Mouse (Mus musculus): ENCODE data around the gene Rbp1. TPM values are rescaled to one million over a fixed set of nuclear protein-coding genes. Genes with fewer than 3 reads are reported as not detected.
A peak's percentile ranks its signal among the peaks of the same experiment; 100 is the strongest.

Rbp1 gene
- polyA plus RNA-seq, 1 experiment from 2014 or later = 46.6 TPM

DNA sequence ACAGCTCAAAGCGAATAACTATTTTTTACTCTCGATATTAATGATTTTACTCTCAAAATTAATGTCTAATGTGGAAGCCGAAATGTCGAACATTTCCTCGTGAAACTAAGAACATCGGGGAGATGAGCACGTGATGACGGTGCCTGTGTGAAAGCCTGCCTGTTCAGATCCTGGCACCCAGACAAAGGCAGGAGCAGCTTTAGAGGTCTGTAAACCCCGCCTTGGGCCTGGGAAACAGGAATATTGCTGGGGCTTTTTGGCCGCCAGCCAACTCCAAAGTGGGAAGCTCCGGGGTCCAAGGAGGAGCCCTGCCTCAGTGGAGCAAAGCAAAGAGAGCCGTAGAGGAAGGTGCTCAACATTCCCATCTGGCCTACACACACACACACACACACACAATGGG lies 15.0 kb upstream of the Rbp1 start:
- no peaks in the 10 kb centered on the region for H3K9me3 ChIP-seq
- H3K27me3 ChIP-seq (ENCODE audit: insufficient read depth, poor library complexity, severe bottlenecking) = no peaks in the 10 kb centered on the region
- H3K36me3 ChIP-seq = no peaks in the 10 kb centered on the region
- no peak for DNase-seq (ENCODE audit: low spot score)
- WGBS = 88% methylated on average over 12 of the region's 12 CpGs
- peaks cover 3% of the 10 kb centered on the region; the same call in 1 of the 2 replicates for H3K4me1 ChIP-seq
- H3K4me3 ChIP-seq = no peak overlapping the region
- no peak overlapping the region for H3K27ac ChIP-seq

DNA sequence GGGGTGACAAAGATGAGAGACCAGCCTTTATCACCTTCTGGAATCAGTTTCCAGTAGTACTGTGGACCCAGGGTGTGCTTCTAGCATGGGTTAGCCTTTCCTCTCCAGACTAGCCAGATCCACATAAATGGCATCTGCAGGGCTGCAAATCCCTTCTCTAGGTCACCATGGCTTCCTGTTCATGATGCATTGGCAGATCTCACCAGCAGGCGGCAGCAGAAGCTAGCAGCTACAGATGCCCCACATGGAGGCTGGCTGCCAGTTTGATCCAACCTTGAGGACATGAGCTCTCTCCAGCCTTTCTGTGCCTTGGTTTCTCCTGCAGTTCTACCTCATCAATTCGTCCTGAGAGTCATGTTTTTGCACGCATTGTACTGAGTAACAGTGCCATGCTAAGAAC lies 13.6 kb upstream of the Rbp1 start:
- Histone ChIP-seq H3K9me3 (no peaks in the 10 kb centered on the region), H3K4me3 (no peak overlapping the region), H3K4me1 (peaks cover 3% of the 10 kb centered on the region; the same call in 1 of the 2 replicates), H3K27ac (no peak overlapping the region), H3K27me3 (ENCODE audit: insufficient read depth, poor library complexity, severe bottlenecking) (no peaks in the 10 kb centered on the region), H3K36me3 (no peaks in the 10 kb centered on the region)
- WGBS = 24% methylated on average over 3 of the region's 3 CpGs
- DNase-seq (ENCODE audit: low spot score) = peak; percentile 84

DNA sequence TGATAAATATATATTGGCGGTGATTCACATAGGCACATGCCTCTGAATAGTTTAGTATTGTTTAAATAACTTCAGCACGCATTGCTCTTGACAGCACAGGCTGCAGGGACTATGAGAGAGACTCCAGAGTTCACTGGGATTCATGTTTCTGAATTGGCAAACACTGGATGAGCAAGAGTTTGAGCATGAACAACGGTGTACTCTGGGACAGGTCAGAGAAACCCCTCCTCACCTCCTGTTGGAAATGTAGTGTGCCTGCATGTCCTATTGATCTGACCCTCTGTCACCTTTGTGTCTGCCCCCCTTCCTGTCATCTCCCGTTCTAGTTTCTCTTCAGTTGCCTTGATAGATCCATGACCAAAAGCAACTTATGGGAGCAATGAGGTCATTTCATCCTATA lies 7.3 kb upstream of the Rbp1 start:
- Histone ChIP-seq H3K27me3 (ENCODE audit: insufficient read depth, poor library complexity, severe bottlenecking) (peaks cover 7% of the 10 kb centered on the region; the same call in 1 of the 2 replicates), H3K27ac (no peak overlapping the region), H3K9me3 (no peaks in the 10 kb centered on the region), H3K36me3 (no peaks in the 10 kb centered on the region), H3K4me1 (no peaks in the 10 kb centered on the region), H3K4me3 (no peak overlapping the region)
- WGBS = 83% methylated on average over 4 of the region's 4 CpGs
- no peak for DNase-seq (ENCODE audit: low spot score)

DNA sequence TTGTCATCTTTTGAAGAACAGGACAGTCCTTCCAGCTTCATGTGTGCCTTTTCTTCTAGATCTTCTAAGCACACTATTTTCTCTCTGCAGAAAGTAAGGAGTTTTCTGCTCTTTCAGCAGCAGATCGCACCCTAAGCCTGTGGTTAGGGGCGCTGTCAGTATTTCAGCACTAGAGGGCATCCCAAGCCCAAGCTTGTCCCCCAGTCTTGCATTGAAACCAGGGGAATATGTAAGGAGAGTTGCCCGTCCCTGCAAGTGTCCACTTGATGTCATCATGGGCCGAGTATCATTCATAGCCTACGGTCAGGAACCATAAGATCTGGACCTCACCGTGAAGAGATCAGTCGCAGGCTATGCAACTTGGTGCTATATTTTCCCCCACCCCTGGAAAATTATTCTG lies 4.8 kb upstream of the Rbp1 start:
- DNase-seq (ENCODE audit: low spot score) = no peak
- Histone ChIP-seq H3K4me3 (no peak overlapping the region), H3K9me3 (no peaks in the 10 kb centered on the region), H3K27ac (no peak overlapping the region), H3K27me3 (ENCODE audit: insufficient read depth, poor library complexity, severe bottlenecking) (peaks cover 17% of the 10 kb centered on the region; the same call in 1 of the 2 replicates), H3K4me1 (no peaks in the 10 kb centered on the region), H3K36me3 (no peaks in the 10 kb centered on the region)
- 47% methylated on average over 7 of the region's 7 CpGs for WGBS

DNA sequence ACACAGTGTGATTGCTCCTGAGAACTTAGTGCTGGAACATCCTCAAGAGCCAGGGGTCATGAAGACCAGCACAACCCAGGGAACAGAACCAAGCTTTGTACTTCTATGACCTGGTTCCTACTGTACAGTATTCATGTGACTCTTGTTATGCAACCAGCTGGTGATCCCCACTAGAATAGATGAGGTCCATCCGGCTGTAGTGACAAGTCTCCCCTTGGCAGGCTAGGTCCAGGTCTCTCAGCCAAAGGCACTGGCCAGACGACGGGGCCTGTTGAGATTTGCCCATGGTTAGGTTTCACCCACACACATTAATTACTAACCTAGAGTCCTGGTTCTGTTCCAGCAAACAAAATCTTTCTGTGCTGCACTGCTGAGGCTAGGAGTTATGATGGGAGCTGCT lies 4.4 kb upstream of the Rbp1 start:
- Histone ChIP-seq H3K27me3 (ENCODE audit: insufficient read depth, poor library complexity, severe bottlenecking) (peaks cover 21% of the 10 kb centered on the region; the same call in 1 of the 2 replicates), H3K27ac (no peak overlapping the region), H3K4me1 (no peaks in the 10 kb centered on the region), H3K36me3 (no peaks in the 10 kb centered on the region), H3K4me3 (no peak overlapping the region), H3K9me3 (no peaks in the 10 kb centered on the region)
- no peak for DNase-seq (ENCODE audit: low spot score)
- WGBS = 93% methylated on average over 3 of the region's 3 CpGs

DNA sequence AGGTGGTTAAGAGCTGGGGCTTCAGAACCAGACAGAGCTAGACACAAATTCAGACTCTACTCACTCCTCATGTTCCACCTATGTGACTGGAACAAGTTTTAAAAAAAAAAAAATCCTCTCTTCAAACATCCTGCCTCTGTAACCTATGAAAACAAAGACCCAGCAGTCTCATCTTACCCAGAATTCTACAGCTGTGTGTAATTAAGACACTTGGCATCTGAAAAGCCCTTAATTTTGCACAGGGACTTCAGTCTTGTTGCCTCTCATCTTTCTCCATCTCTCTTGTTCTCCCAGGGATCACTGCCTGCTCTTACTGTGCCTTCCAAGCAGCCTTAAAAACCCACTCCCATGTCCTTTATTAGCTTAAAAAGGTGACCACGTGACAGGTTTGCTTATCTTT lies 2.1 kb upstream of the Rbp1 start:
- no peaks in the 10 kb centered on the region for H3K36me3 ChIP-seq
- WGBS = 72% methylated on average over 1 of the region's 1 CpGs
- DNase-seq (ENCODE audit: low spot score) = no peak
- H3K27ac ChIP-seq = no peak overlapping the region
- H3K27me3 ChIP-seq (ENCODE audit: insufficient read depth, poor library complexity, severe bottlenecking) = peaks cover 29% of the 10 kb centered on the region
- H3K4me1 ChIP-seq = peaks cover 18% of the 10 kb centered on the region
- no peaks in the 10 kb centered on the region for H3K9me3 ChIP-seq
- no peak overlapping the region for H3K4me3 ChIP-seq

DNA sequence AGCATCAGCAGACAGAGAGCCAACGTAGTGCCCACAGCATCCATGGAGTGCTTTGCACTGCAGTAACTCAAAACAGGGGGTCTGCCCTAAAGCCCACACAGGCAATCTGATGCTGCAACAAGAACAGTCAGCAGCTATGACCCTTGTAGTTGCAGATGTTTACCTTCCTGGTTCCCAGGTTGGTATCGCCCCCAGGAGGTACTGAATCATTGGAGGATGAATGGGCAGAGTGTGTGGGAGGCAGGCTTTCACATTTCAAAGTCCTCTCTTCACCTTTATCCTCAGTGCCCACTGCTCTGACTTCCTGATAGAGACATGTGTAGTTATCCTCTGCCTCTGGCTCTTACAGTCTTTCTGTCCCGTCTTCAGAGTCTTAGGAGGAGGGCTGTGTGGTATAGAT lies 858 bp upstream of the Rbp1 start:
- H3K27me3 ChIP-seq (ENCODE audit: insufficient read depth, poor library complexity, severe bottlenecking) = peaks cover 41% of the 10 kb centered on the region
- 45% methylated on average over 3 of the region's 3 CpGs for WGBS
- H3K4me3 ChIP-seq = no peak overlapping the region
- H3K9me3 ChIP-seq = no peaks in the 10 kb centered on the region
- no peak overlapping the region for H3K27ac ChIP-seq
- H3K4me1 ChIP-seq = peaks cover 28% of the 10 kb centered on the region
- DNase-seq (ENCODE audit: low spot score) = no peak
- no peaks in the 10 kb centered on the region for H3K36me3 ChIP-seq

DNA sequence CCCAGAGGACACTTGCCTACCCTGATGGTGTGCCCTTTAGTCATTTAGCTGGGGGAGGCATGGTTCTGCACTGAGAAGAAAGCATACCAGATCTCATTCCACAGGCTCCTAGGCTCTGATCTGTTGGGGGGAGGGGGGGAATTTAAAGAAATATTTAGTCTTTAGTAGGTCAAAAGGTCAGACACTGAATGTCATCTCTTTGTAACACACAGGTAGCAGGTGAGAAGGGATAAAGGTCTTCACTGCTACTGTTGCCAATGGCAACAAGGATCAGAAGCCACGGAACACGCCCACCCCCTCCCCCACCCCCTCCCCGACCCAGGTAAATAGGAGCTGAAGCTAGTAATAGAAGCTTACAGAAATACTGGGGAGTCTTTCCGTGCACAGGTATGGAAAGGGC lies 930 bp downstream of the Rbp1 start:
- H3K36me3 ChIP-seq = no peaks in the 10 kb centered on the region
- H3K27me3 ChIP-seq (ENCODE audit: insufficient read depth, poor library complexity, severe bottlenecking) = peaks cover 41% of the 10 kb centered on the region
- no peak overlapping the region for H3K4me3 ChIP-seq
- no peak overlapping the region for H3K27ac ChIP-seq
- H3K9me3 ChIP-seq = no peaks in the 10 kb centered on the region
- no peak for DNase-seq (ENCODE audit: low spot score)
- peaks cover 44% of the 10 kb centered on the region for H3K4me1 ChIP-seq
- WGBS = 18% methylated on average over 4 of the region's 4 CpGs

DNA sequence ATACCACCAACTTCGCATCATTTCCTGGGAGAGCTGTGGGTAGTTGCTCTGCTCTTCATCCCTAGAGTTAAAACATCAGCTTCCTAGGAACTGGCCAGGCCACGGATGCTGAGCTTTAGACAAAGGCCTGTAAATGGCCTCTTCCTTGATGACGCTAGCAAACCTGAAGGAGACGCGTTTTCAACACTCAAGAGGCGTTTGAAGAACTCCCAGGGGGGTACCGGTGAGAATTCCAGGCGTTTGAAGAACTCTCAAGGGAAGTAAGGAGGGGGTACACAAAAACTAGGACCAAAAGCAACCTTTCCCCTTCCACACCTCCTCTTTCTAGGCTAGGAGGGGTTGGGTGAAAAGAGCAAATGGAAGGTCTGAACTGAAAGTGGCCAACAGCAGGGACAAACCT lies 1.5 kb downstream of the Rbp1 start:
- Histone ChIP-seq H3K36me3 (no peaks in the 10 kb centered on the region), H3K27ac (peak overlapping the region; percentile 83), H3K9me3 (no peaks in the 10 kb centered on the region), H3K4me3 (peak overlapping the region; percentile 75), H3K27me3 (ENCODE audit: insufficient read depth, poor library complexity, severe bottlenecking) (peaks cover 41% of the 10 kb centered on the region), H3K4me1 (peaks cover 50% of the 10 kb centered on the region)
- WGBS = under 1% methylated on average over 8 of the region's 8 CpGs
- no peak for DNase-seq (ENCODE audit: low spot score)

DNA sequence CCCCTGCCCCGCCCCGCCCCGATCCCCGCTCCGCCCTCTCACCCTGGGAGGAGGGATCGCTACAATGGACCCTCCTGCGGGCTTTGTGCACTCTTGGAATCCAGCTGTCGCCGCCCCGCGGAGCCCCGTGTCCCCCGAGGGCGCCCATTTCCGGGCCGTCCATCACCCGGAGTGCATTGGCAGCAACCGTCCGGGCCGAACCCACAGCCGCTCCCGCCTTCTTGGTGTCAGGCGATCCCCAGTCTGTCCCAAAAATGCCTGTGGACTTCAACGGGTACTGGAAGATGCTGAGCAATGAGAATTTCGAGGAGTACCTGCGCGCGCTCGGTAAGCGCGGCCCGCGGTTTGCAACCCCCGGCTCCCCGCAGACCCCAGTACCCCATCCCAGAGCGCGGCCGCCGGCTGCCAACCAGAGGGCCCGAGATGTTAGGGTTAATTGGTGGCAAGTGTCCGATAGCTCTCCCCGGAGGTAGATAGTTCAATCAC lies 2.0 kb downstream of the Rbp1 start:
- H3K9me3 ChIP-seq = no peaks in the 10 kb centered on the region
- H3K27ac ChIP-seq = peak overlapping the region; percentile 83
- H3K27me3 ChIP-seq (ENCODE audit: insufficient read depth, poor library complexity, severe bottlenecking) = peaks cover 36% of the 10 kb centered on the region
- H3K4me1 ChIP-seq = peaks cover 55% of the 10 kb centered on the region
- DNase-seq (ENCODE audit: low spot score) = peak; percentile 83
- WGBS = under 1% methylated on average over 42 of the region's 42 CpGs
- no peaks in the 10 kb centered on the region for H3K36me3 ChIP-seq
- H3K4me3 ChIP-seq = peak overlapping the region; percentile 75

DNA sequence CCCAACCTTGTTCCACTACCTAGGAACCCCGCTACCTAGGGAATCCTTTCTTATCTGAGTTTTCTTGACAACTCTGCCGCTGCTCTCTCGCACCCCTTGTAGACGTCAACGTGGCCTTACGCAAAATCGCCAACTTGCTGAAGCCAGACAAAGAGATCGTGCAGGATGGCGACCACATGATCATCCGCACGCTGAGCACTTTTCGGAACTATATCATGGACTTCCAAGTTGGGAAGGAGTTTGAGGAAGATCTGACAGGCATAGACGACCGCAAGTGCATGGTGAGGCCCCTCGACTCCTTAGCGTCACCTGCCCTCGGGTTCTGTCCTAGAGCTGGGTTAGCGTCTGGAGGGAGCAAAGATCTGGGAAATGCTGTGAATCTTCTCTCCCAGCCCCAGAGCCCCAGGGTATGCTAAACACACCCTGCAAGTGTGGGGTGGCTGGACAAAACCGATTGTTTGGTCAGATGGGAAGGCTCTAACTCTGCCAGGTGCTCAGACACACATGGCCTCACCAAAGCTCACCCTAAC lies 2.7 kb downstream of the Rbp1 start:
- WGBS = 9% methylated on average over 19 of the region's 19 CpGs
- H3K27ac ChIP-seq = peak overlapping the region; percentile 83
- no peak for DNase-seq (ENCODE audit: low spot score)
- peaks cover 33% of the 10 kb centered on the region for H3K27me3 ChIP-seq (ENCODE audit: insufficient read depth, poor library complexity, severe bottlenecking)
- peak overlapping the region; percentile 75 for H3K4me3 ChIP-seq
- H3K36me3 ChIP-seq = no peaks in the 10 kb centered on the region
- no peaks in the 10 kb centered on the region for H3K9me3 ChIP-seq
- H3K4me1 ChIP-seq = peaks cover 58% of the 10 kb centered on the region

DNA sequence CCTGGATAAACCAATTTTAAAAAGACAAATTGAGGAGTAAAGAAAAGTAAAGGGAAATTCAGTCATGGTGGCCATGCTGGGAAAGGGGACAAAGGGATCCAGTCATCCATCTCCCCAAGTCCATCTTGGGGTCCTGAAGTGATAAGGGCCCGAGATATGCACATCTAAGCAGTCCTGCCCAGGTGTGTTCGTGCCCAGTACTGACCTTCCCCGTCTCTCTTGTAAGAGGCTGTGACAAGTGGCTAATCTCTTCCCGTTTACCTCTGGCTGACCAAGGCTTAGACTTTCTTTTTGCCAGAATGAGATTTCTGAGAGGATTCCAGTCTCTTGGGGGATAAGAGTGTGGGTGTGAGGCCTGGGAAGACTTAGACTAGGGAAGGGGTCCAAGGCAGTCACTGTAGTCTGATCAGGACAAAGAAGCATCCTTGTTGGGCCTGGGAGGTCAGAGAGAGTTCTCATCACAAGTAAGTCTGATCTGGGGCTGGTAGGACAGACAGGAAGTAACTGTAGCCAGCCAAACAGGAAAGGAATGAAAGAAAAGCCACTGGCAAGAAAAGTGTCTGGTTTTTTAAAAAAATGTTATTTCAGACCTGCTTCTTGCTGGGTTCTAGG lies 5.3 kb downstream of the Rbp1 start:
- Histone ChIP-seq H3K4me1 (peaks cover 61% of the 10 kb centered on the region), H3K36me3 (0 out of 2 replicates have a peak, but pooled peaks cover 2% of the 10 kb centered on the region), H3K27me3 (ENCODE audit: insufficient read depth, poor library complexity, severe bottlenecking) (peaks cover 22% of the 10 kb centered on the region), H3K4me3 (no peak overlapping the region), H3K9me3 (no peaks in the 10 kb centered on the region), H3K27ac (peak overlapping the region; percentile 78; the same call in 1 of the 2 replicates)
- no peak for DNase-seq (ENCODE audit: low spot score)
- WGBS = 58% methylated on average over 4 of the region's 4 CpGs

DNA sequence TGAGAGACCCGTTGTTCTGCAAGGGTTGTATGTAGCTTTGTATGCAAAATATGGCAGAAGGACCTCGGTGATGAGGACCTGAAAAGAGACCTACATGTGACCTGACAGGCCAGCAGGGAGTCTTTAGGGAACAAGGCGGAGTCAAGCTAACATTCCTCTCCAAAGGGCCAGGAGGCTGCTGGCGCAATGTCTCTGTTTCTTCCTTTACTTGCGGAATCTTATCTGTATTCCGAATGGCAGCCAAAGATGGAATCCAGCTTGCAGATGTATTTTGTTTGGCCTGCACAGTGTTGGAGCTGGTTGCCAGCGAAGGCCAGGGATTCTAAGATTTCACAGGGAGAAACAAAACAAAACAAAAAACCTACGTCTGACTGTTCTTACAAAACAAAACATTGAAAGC lies 6.0 kb downstream of the Rbp1 start:
- Histone ChIP-seq H3K9me3 (no peaks in the 10 kb centered on the region), H3K4me3 (no peak overlapping the region), H3K27me3 (ENCODE audit: insufficient read depth, poor library complexity, severe bottlenecking) (peaks cover 15% of the 10 kb centered on the region; the same call in 1 of the 2 replicates), H3K27ac (peak overlapping the region; percentile 78), H3K36me3 (0 out of 2 replicates have a peak, but pooled peaks cover 2% of the 10 kb centered on the region), H3K4me1 (peaks cover 57% of the 10 kb centered on the region)
- 41% methylated on average over 8 of the region's 8 CpGs for WGBS
- DNase-seq (ENCODE audit: low spot score) = no peak

All from heart, embryonic 10.5 days (tissue).